Mouse (Mus musculus): ENCODE measurements around the gene Daam1. TPM values are rescaled to one million over a fixed set of nuclear protein-coding genes. Genes with fewer than 3 reads are reported as not detected.
A peak's percentile ranks its signal among the peaks of the same experiment; 100 is the strongest.

Gene Daam1
- polyA plus RNA-seq, 1 experiment from 2014 or later, result 55.2 TPM

- no peak overlapping the region for H3K4me3 ChIP-seq (ENCODE audit: low read depth, low read length)
- ATAC-seq (ENCODE audit: low read depth), result no peak
- WGBS, result 46% methylated on average over 5 of the region's 5 CpGs
- H3K27me3 ChIP-seq (ENCODE audit: control insufficient read depth, insufficient read depth, low read length), result no peaks in the 10 kb centered on the region
- no peaks in the 10 kb centered on the region for H3K9me3 ChIP-seq (ENCODE audit: control insufficient read depth, low read length)
- H3K9ac ChIP-seq (replicated peaks; ENCODE audit: low read depth, low read length), result no peak overlapping the region
- no peak overlapping the region for H3K4me2 ChIP-seq (ENCODE audit: low read depth, low read length)
- H3K36me3 ChIP-seq (ENCODE audit: control insufficient read depth, insufficient read depth, low read length), result no peaks in the 10 kb centered on the region
- peaks cover 12% of the 10 kb centered on the region for H3K4me1 ChIP-seq (ENCODE audit: control insufficient read depth, insufficient read depth, low read length)
- H3K27ac ChIP-seq (ENCODE audit: low read depth, low read length), result no peak overlapping the region
Measured at GRCm38 (mm10) chr12:71922827-71923381, 92.0 kb downstream of the Daam1 start.

GRCm38 (mm10) chr12:71924978-71925529 lies 94.2 kb downstream of the Daam1 start:
- H3K9ac ChIP-seq (replicated peaks; ENCODE audit: low read depth, low read length), result no peak overlapping the region
- WGBS, result 84% methylated on average over 9 of the region's 9 CpGs

GRCm38 (mm10) chr12:71925990-71926700 lies 95.3 kb downstream of the Daam1 start:
- ATAC-seq (ENCODE audit: low read depth), result no peak
- no peaks in the 10 kb centered on the region for H3K36me3 ChIP-seq (ENCODE audit: control insufficient read depth, insufficient read depth, low read length)
- no peak overlapping the region for H3K4me2 ChIP-seq (ENCODE audit: low read depth, low read length)
- no peak overlapping the region for H3K4me3 ChIP-seq (ENCODE audit: low read depth, low read length)
- H3K9ac ChIP-seq (replicated peaks; ENCODE audit: low read depth, low read length), result no peak overlapping the region
- H3K4me1 ChIP-seq (ENCODE audit: control insufficient read depth, insufficient read depth, low read length), result peaks cover 12% of the 10 kb centered on the region
- WGBS, result 53% methylated on average over 11 of the region's 11 CpGs
- no peaks in the 10 kb centered on the region for H3K27me3 ChIP-seq (ENCODE audit: control insufficient read depth, insufficient read depth, low read length)
- H3K27ac ChIP-seq (ENCODE audit: low read depth, low read length), result peak overlapping the region; percentile 23; the same call in 1 of the 2 replicates
- H3K9me3 ChIP-seq (ENCODE audit: control insufficient read depth, low read length), result no peaks in the 10 kb centered on the region

More at GRCm38 (mm10) chr12:71924978-71925529, 94.2 kb downstream of the Daam1 start:
- no peaks in the 10 kb centered on the region for H3K9me3 ChIP-seq (ENCODE audit: control insufficient read depth, low read length)
- H3K4me2 ChIP-seq (ENCODE audit: low read depth, low read length), result no peak overlapping the region
- H3K36me3 ChIP-seq (ENCODE audit: control insufficient read depth, insufficient read depth, low read length), result no peaks in the 10 kb centered on the region
- H3K27me3 ChIP-seq (ENCODE audit: control insufficient read depth, insufficient read depth, low read length), result no peaks in the 10 kb centered on the region
- H3K27ac ChIP-seq (ENCODE audit: low read depth, low read length), result no peak overlapping the region
- peaks cover 12% of the 10 kb centered on the region for H3K4me1 ChIP-seq (ENCODE audit: control insufficient read depth, insufficient read depth, low read length)
- no peak overlapping the region for H3K4me3 ChIP-seq (ENCODE audit: low read depth, low read length)
- no peak for ATAC-seq (ENCODE audit: low read depth)

GRCm38 (mm10) chr12:71928092-71928491 lies 97.2 kb downstream of the Daam1 start:
- no peaks in the 10 kb centered on the region for H3K27me3 ChIP-seq (ENCODE audit: control insufficient read depth, insufficient read depth, low read length)
- no peak overlapping the region for H3K4me3 ChIP-seq (ENCODE audit: low read depth, low read length)
- no peak overlapping the region for H3K9ac ChIP-seq (replicated peaks; ENCODE audit: low read depth, low read length)
- H3K9me3 ChIP-seq (ENCODE audit: control insufficient read depth, low read length), result no peaks in the 10 kb centered on the region
- H3K27ac ChIP-seq (ENCODE audit: low read depth, low read length), result no peak overlapping the region
- WGBS, result 87% methylated on average over 6 of the region's 6 CpGs
- no peak for ATAC-seq (ENCODE audit: low read depth)
- no peak overlapping the region for H3K4me2 ChIP-seq (ENCODE audit: low read depth, low read length)
- H3K4me1 ChIP-seq (ENCODE audit: control insufficient read depth, insufficient read depth, low read length), result peaks cover 10% of the 10 kb centered on the region
- no peaks in the 10 kb centered on the region for H3K36me3 ChIP-seq (ENCODE audit: control insufficient read depth, insufficient read depth, low read length)

GRCm38 (mm10) chr12:71929876-71930275 lies 99.0 kb downstream of the Daam1 start:
- ATAC-seq (ENCODE audit: low read depth), result no peak
- no peak overlapping the region for H3K27ac ChIP-seq (ENCODE audit: low read depth, low read length)
- WGBS, result 66% methylated on average over 2 of the region's 2 CpGs

GRCm38 (mm10) chr12:71932433-71933386 lies 101.8 kb downstream of the Daam1 start:
- H3K27me3 ChIP-seq (ENCODE audit: control insufficient read depth, insufficient read depth, low read length), result no peaks in the 10 kb centered on the region
- ATAC-seq (ENCODE audit: low read depth), result no peak

More at GRCm38 (mm10) chr12:71929876-71930275, 99.0 kb downstream of the Daam1 start:
- H3K36me3 ChIP-seq (ENCODE audit: control insufficient read depth, insufficient read depth, low read length), result no peaks in the 10 kb centered on the region
- H3K4me1 ChIP-seq (ENCODE audit: control insufficient read depth, insufficient read depth, low read length), result peaks cover 11% of the 10 kb centered on the region
- H3K9me3 ChIP-seq (ENCODE audit: control insufficient read depth, low read length), result no peaks in the 10 kb centered on the region
- no peak overlapping the region for H3K9ac ChIP-seq (replicated peaks; ENCODE audit: low read depth, low read length)
- H3K4me2 ChIP-seq (ENCODE audit: low read depth, low read length), result no peak overlapping the region
- no peak overlapping the region for H3K4me3 ChIP-seq (ENCODE audit: low read depth, low read length)
- no peaks in the 10 kb centered on the region for H3K27me3 ChIP-seq (ENCODE audit: control insufficient read depth, insufficient read depth, low read length)

GRCm38 (mm10) chr12:71933989-71934645 lies 103.2 kb downstream of the Daam1 start:
- no peak overlapping the region for H3K4me3 ChIP-seq (ENCODE audit: low read depth, low read length)
- no peak overlapping the region; the same call in 1 of the 2 replicates for H3K27ac ChIP-seq (ENCODE audit: low read depth, low read length)
- no peak overlapping the region for H3K9ac ChIP-seq (replicated peaks; ENCODE audit: low read depth, low read length)
- 73% methylated on average over 6 of the region's 6 CpGs for WGBS
- H3K27me3 ChIP-seq (ENCODE audit: control insufficient read depth, insufficient read depth, low read length), result no peaks in the 10 kb centered on the region
- H3K9me3 ChIP-seq (ENCODE audit: control insufficient read depth, low read length), result no peaks in the 10 kb centered on the region
- H3K4me2 ChIP-seq (ENCODE audit: low read depth, low read length), result no peak overlapping the region
- H3K4me1 ChIP-seq (ENCODE audit: control insufficient read depth, insufficient read depth, low read length), result 0 out of 2 replicates have a peak, but pooled peaks cover 2% of the 10 kb centered on the region
- H3K36me3 ChIP-seq (ENCODE audit: control insufficient read depth, insufficient read depth, low read length), result no peaks in the 10 kb centered on the region
- peak; percentile 51; the same call in 1 of the 2 replicates for ATAC-seq (ENCODE audit: low read depth)

More at GRCm38 (mm10) chr12:71932433-71933386, 101.8 kb downstream of the Daam1 start:
- H3K9me3 ChIP-seq (ENCODE audit: control insufficient read depth, low read length), result no peaks in the 10 kb centered on the region
- no peak overlapping the region for H3K9ac ChIP-seq (replicated peaks; ENCODE audit: low read depth, low read length)
- H3K4me1 ChIP-seq (ENCODE audit: control insufficient read depth, insufficient read depth, low read length), result 0 out of 2 replicates have a peak, but pooled peaks cover 2% of the 10 kb centered on the region
- no peak overlapping the region for H3K4me3 ChIP-seq (ENCODE audit: low read depth, low read length)
- no peak overlapping the region for H3K27ac ChIP-seq (ENCODE audit: low read depth, low read length)
- H3K4me2 ChIP-seq (ENCODE audit: low read depth, low read length), result no peak overlapping the region
- H3K36me3 ChIP-seq (ENCODE audit: control insufficient read depth, insufficient read depth, low read length), result no peaks in the 10 kb centered on the region
- 89% methylated on average over 9 of the region's 9 CpGs for WGBS

GRCm38 (mm10) chr12:71936636-71937035 lies 105.8 kb downstream of the Daam1 start:
- Histone ChIP-seq H3K27me3 (ENCODE audit: control insufficient read depth, insufficient read depth, low read length) (no peaks in the 10 kb centered on the region), H3K9me3 (ENCODE audit: control insufficient read depth, low read length) (no peaks in the 10 kb centered on the region), H3K36me3 (ENCODE audit: control insufficient read depth, insufficient read depth, low read length) (no peaks in the 10 kb centered on the region), H3K4me1 (ENCODE audit: control insufficient read depth, insufficient read depth, low read length) (0 out of 2 replicates have a peak, but pooled peaks cover 2% of the 10 kb centered on the region), H3K27ac (ENCODE audit: low read depth, low read length) (no peak overlapping the region), H3K4me2 (ENCODE audit: low read depth, low read length) (no peak overlapping the region), H3K9ac (replicated peaks; ENCODE audit: low read depth, low read length) (no peak overlapping the region), H3K4me3 (ENCODE audit: low read depth, low read length) (no peak overlapping the region)
- 92% methylated on average over 1 of the region's 1 CpGs for WGBS
- ATAC-seq (ENCODE audit: low read depth), result no peak
